Mouse (Mus musculus) bone marrow macrophage, adult 2 months (primary cell): ENCODE measurements at regions not wholly inside any gene's neighbourhood (a gene's known extent, or its start where the extent isn't known, plus 50 kb on each side); places are given as distances from the start of the nearest gene placed in this dataset.

ENCODE experiments used
- CTCF ChIP-seq: IDR thresholded peaks from 2 replicates; pipeline ENCODE4 v1.5.1; 2012; ENCODE audit warnings: low read depth, mild to moderate bottlenecking, low read length, moderate library complexity
- POLR2A ChIP-seq: IDR thresholded peaks from 2 replicates; pipeline ENCODE4 v1.6.1; 2012; ENCODE audit warnings: mild to moderate bottlenecking, low read depth, low read length, borderline replicate concordance

DNA sequence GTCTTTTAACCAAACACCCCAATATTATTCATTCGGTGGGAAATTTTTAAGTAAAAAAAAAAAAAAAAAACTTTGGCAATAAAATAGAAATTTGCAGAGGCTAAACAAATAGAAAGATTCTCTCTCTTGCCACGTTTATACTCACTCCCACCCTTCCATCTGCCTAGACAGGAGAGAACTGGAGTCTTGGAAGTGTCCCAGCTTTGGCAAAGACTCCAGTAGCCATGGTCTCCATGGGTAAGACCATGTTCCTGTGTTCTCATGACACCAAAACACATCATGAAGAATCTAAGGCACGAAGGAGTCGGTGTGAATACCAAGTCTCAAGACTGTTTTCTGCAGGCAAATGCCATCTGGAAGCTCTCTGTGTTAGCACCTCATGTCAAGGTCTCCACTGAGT is 84.8 kb upstream of the Ipo5 start:
- TF ChIP-seq CTCF (no peak), POLR2A (no peak)
